Mouse (Mus musculus): ENCODE results near the gene A930033H14Rik. TPM values are rescaled to one million over a fixed set of nuclear protein-coding genes. Genes with fewer than 3 reads are reported as not detected.

The A930033H14Rik gene
- polyA plus RNA-seq, 1 experiment: 0.35 TPM

DNA sequence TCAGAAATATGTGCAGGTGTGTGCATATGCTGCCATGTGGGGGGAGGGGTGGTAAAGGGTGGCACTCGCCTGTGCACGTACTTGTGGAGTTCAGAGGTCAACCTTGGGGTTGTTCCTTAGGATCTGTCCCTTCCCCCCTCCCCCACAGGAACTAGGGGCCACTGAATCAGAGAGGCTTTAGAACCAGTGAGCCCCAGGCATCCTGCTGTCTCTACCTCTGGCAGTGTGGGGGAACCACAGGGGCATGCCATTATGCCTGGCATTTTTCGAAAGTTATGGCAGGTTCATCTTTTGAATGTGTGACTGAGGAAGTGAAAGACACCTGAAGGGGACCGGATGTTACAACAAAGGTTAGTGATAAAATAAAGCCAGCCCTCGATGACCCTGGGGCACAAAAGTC is 2.2 kb downstream of the A930033H14Rik start:
- no peaks in the 10 kb centered on the region for H3K36me3 ChIP-seq (ENCODE audit: control insufficient read depth, insufficient read depth, low read length)
- TF ChIP-seq CTCF (IDR thresholded peaks at IDR 0.05; ENCODE audit: extremely low read depth, insufficient read length, insufficient replicate concordance, low read depth, low read length): no peak
- TF ChIP-seq POLR2A (IDR thresholded peaks at IDR 0.05; ENCODE audit: low read depth, low read length): no peak
- 68% methylated on average over 5 of the region's 5 CpGs for WGBS
- no peak overlapping the region for H3K4me3 ChIP-seq (ENCODE audit: low read depth, low read length)
- H3K4me1 ChIP-seq (ENCODE audit: control insufficient read depth, insufficient read depth, insufficient read length, low read length): no peaks in the 10 kb centered on the region
- no peak overlapping the region for H3K27ac ChIP-seq (ENCODE audit: insufficient read depth, low read depth, low read length)
- H3K27me3 ChIP-seq (ENCODE audit: control insufficient read depth, insufficient read depth, low read length): no peaks in the 10 kb centered on the region

DNA sequence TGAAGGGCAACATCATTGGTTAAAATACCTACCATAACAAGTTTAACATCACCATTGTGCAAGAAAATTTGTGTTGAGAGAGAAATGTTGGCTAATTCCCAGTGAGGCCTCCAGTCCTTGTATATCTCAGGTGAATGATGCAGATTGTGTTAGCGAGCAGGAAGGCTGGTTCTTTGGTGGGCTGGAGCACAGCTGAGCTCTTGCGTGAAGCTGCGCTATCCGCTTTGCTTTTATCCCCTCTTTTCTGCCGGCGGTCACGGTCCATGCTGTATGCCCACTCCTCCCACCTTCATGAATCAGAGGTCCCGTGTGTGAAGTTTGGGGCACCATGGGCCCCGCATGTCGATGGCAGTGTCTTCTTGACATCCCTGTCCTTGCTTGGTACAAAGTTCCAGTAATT is 2.9 kb downstream of the A930033H14Rik start:
- Histone ChIP-seq H3K4me1 (ENCODE audit: control insufficient read depth, insufficient read depth, insufficient read length, low read length) (no peaks in the 10 kb centered on the region; the same call in 1 of the 2 replicates), H3K4me3 (ENCODE audit: low read depth, low read length) (no peak overlapping the region), H3K36me3 (ENCODE audit: control insufficient read depth, insufficient read depth, low read length) (no peaks in the 10 kb centered on the region), H3K27ac (ENCODE audit: insufficient read depth, low read depth, low read length) (no peak overlapping the region), H3K27me3 (ENCODE audit: control insufficient read depth, insufficient read depth, low read length) (no peaks in the 10 kb centered on the region)
- WGBS: 94% methylated on average over 10 of the region's 10 CpGs
- TF ChIP-seq POLR2A (IDR thresholded peaks at IDR 0.05; ENCODE audit: low read depth, low read length): no peak
- TF ChIP-seq CTCF (IDR thresholded peaks at IDR 0.05; ENCODE audit: extremely low read depth, insufficient read length, insufficient replicate concordance, low read depth, low read length): no peak

DNA sequence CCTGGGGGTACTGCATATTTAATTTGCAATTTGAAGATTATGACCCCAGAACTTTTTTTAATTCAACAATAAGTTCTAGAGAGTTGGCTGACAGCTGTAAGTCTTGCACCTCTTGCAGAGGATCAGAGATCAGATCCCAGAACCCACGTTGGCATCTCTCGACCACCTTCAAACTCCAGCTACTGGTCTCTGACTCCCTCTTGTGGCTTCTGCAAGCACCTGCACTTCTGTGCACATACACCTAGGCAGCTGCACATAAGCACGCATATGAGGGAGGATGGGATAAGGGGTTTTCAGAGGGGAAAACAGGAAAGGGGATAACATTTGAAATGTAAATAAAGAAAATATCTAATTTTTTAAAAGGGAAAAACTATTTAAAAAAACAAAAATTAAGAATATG is 4.2 kb downstream of the A930033H14Rik start:
- H3K27me3 ChIP-seq (ENCODE audit: control insufficient read depth, insufficient read depth, low read length): no peaks in the 10 kb centered on the region
- WGBS: 97% methylated on average over 3 of the region's 3 CpGs

DNA sequence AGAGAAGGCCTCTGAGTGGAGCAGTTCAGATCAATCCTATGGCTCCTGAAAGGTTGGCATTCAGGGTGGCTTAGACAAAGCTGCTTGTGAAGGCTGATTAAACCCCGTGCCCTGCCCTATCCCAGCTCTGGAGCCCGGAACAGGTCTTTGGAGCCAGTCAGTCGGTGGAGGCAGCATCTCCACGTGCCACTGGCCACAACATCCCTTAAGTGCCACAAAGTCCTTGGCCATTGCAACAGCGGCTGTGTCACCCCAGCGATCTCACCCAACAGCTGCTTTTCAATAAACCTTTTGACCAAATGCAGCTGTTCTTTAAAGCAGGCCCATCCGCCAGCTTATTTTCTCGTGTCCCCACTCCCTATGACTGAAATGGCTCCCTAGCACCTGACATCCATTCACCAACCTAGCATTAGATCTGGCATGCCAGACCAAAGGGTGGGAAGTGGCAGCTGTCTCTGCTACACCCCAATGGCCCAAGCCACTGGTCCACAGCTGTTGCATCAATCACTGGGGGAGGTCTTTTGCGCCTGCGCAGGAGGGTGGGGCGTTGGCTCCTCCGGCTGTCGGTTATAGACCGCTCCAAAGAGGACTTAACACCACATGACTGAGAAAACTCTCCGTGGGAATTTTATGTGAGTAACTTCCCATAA is 4.8 kb downstream of the A930033H14Rik start:
- H3K4me3 ChIP-seq (ENCODE audit: low read depth, low read length): no peak overlapping the region
- H3K36me3 ChIP-seq (ENCODE audit: control insufficient read depth, insufficient read depth, low read length): no peaks in the 10 kb centered on the region
- no peaks in the 10 kb centered on the region; the same call in 1 of the 2 replicates for H3K4me1 ChIP-seq (ENCODE audit: control insufficient read depth, insufficient read depth, insufficient read length, low read length)
- no peak overlapping the region for H3K27ac ChIP-seq (ENCODE audit: insufficient read depth, low read depth, low read length)
- no peaks in the 10 kb centered on the region for H3K27me3 ChIP-seq (ENCODE audit: control insufficient read depth, insufficient read depth, low read length)
- TF ChIP-seq POLR2A (IDR thresholded peaks at IDR 0.05; ENCODE audit: low read depth, low read length): no peak
- TF ChIP-seq CTCF (IDR thresholded peaks at IDR 0.05; ENCODE audit: extremely low read depth, insufficient read length, insufficient replicate concordance, low read depth, low read length): no peak
- WGBS: 82% methylated on average over 15 of the region's 15 CpGs

More for the DNA sequence above, 4.2 kb downstream of the A930033H14Rik start:
- no peak for TF ChIP-seq POLR2A (IDR thresholded peaks at IDR 0.05; ENCODE audit: low read depth, low read length)
- TF ChIP-seq CTCF (IDR thresholded peaks at IDR 0.05; ENCODE audit: extremely low read depth, insufficient read length, insufficient replicate concordance, low read depth, low read length): no peak
- Histone ChIP-seq H3K4me1 (ENCODE audit: control insufficient read depth, insufficient read depth, insufficient read length, low read length) (no peaks in the 10 kb centered on the region; the same call in 1 of the 2 replicates), H3K27ac (ENCODE audit: insufficient read depth, low read depth, low read length) (no peak overlapping the region), H3K36me3 (ENCODE audit: control insufficient read depth, insufficient read depth, low read length) (no peaks in the 10 kb centered on the region), H3K4me3 (ENCODE audit: low read depth, low read length) (no peak overlapping the region)

DNA sequence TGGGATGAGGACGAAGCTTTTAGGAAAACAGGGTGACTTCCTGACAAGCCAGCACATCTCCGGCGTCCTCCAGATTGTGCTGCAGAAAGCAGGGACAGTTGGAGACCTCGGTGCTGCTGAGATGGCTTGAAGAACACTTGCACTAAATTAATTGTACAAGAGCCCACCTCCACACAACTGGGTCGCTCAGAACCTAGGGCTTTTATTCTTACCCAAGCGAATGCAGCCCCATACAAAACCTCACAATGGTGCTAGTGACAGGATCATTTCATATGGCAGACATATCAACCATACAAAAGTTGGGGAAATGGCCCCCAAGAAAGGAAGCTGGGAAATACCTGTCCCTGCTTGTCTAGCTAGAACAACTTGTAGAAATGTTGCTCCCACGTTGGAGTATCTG is 5.4 kb downstream of the A930033H14Rik start:
- Histone ChIP-seq H3K4me3 (ENCODE audit: low read depth, low read length) (no peak overlapping the region), H3K4me1 (ENCODE audit: control insufficient read depth, insufficient read depth, insufficient read length, low read length) (no peaks in the 10 kb centered on the region; the same call in 1 of the 2 replicates), H3K27ac (ENCODE audit: insufficient read depth, low read depth, low read length) (no peak overlapping the region), H3K36me3 (ENCODE audit: control insufficient read depth, insufficient read depth, low read length) (no peaks in the 10 kb centered on the region), H3K27me3 (ENCODE audit: control insufficient read depth, insufficient read depth, low read length) (no peaks in the 10 kb centered on the region)
- no peak for TF ChIP-seq POLR2A (IDR thresholded peaks at IDR 0.05; ENCODE audit: low read depth, low read length)
- WGBS: 82% methylated on average over 7 of the region's 7 CpGs

DNA sequence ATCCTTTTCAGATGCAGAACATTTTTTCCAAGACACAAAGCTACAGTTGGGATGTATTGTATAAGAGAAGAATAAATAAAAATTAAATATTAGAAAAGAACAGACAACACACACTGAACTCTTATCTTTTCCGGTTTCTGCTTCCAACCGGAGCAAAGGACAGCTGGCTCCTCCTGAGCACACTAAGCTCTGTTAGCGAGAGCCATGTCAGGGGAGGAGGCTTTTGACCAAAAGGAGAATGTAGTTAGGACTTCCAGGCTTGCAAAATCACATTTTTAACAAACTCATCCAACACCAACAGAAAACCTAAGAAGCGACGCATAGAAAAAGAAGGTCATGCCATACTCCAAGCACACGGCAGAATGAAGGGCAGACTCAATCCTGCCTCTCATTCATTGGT is 6.8 kb downstream of the A930033H14Rik start:
- TF ChIP-seq CTCF (IDR thresholded peaks at IDR 0.05; ENCODE audit: extremely low read depth, insufficient read length, insufficient replicate concordance, low read depth, low read length) (no peak), POLR2A (IDR thresholded peaks at IDR 0.05; ENCODE audit: low read depth, low read length) (no peak)
- Histone ChIP-seq H3K27me3 (ENCODE audit: control insufficient read depth, insufficient read depth, low read length) (no peaks in the 10 kb centered on the region), H3K4me1 (ENCODE audit: control insufficient read depth, insufficient read depth, insufficient read length, low read length) (no peaks in the 10 kb centered on the region; the same call in 1 of the 2 replicates), H3K36me3 (ENCODE audit: control insufficient read depth, insufficient read depth, low read length) (no peaks in the 10 kb centered on the region), H3K4me3 (ENCODE audit: low read depth, low read length) (no peak overlapping the region), H3K27ac (ENCODE audit: insufficient read depth, low read depth, low read length) (no peak overlapping the region)
- WGBS: 80% methylated on average over 6 of the region's 6 CpGs

DNA sequence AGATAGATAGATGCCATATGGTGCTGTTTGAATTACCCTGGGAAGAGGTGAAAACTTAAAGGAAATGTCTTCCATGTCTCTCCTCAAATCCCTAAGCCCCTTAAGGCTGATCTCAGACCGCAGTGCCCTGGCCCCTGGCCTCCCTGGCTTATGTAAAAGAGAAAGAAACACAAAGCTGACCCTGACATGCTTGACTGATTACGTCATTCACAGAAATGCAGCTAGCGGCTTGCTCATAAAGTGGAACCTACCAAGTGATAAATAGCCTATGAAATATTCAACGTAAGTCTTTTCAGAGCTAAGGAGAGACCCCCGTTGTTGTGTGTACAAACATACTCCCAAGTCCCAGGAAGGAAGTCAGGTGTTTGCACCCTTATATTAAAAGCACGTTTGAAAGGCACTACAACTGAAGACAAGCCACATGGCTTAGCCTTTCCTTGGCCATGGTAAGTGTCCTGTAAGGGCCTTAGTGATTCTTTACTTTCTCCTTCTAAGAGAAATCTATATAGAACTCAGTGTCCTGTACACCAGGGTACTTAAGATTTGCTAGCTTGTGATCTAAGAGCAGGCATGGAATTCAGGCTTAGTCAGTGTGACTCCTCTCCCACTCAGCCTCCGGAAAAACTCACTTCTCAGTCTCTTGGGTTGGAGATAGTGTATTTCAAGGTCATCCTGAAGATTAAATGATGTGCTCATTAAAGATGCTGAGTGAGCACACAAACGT is 8.1 kb downstream of the A930033H14Rik start:
- H3K27ac ChIP-seq (ENCODE audit: insufficient read depth, low read depth, low read length): no peak overlapping the region
- 33% methylated on average over 8 of the region's 8 CpGs for WGBS
- no peak overlapping the region for H3K4me3 ChIP-seq (ENCODE audit: low read depth, low read length)
- no peaks in the 10 kb centered on the region for H3K36me3 ChIP-seq (ENCODE audit: control insufficient read depth, insufficient read depth, low read length)
- no peaks in the 10 kb centered on the region; the same call in 1 of the 2 replicates for H3K4me1 ChIP-seq (ENCODE audit: control insufficient read depth, insufficient read depth, insufficient read length, low read length)
- TF ChIP-seq CTCF (IDR thresholded peaks at IDR 0.05; ENCODE audit: extremely low read depth, insufficient read length, insufficient replicate concordance, low read depth, low read length): no peak
- TF ChIP-seq POLR2A (IDR thresholded peaks at IDR 0.05; ENCODE audit: low read depth, low read length): no peak
- no peaks in the 10 kb centered on the region for H3K27me3 ChIP-seq (ENCODE audit: control insufficient read depth, insufficient read depth, low read length)

Measured in small intestine, adult 2 months (tissue).